Mouse (Mus musculus): Measurements from ENCODE around the gene Pogk.

Pogk gene

GRCm38 (mm10) chr1:166409701-166410220 lies at the start of gene Pogk:
TSS of gene Pogk (minus strand) at chr1:166409863.
- DNase-seq (ENCODE audit: low read depth), result peak; percentile 93

- no peak for DNase-seq (ENCODE audit: low read depth)
These were observed 32.3 kb upstream of the Pogk start for GRCm38 (mm10) chr1:166441992-166442391.

- DNase-seq (ENCODE audit: low read depth), result no peak
These were observed 29.8 kb upstream of the Pogk start for GRCm38 (mm10) chr1:166439426-166439825.

- DNase-seq (ENCODE audit: low read depth), result no peak
These were observed 20.3 kb upstream of the Pogk start for GRCm38 (mm10) chr1:166429809-166430431.

- peak; percentile 50 for DNase-seq (ENCODE audit: low read depth)
These were observed 19.4 kb upstream of the Pogk start for GRCm38 (mm10) chr1:166429053-166429452.

GRCm38 (mm10) chr1:166412266-166412665 lies 2.6 kb upstream of the Pogk start:
- DNase-seq (ENCODE audit: low read depth), result no peak

GRCm38 (mm10) chr1:166411541-166411940 lies 1.9 kb upstream of the Pogk start:
- DNase-seq (ENCODE audit: low read depth), result no peak

GRCm38 (mm10) chr1:166409177-166409700 lies 424 bp downstream of the Pogk start:
- peak; percentile 62 for DNase-seq (ENCODE audit: low read depth)

- no peak for DNase-seq (ENCODE audit: low read depth)
These were observed 5.8 kb downstream of the Pogk start for GRCm38 (mm10) chr1:166403846-166404245.

- no peak for DNase-seq (ENCODE audit: low read depth)
These were observed 7.7 kb downstream of the Pogk start for GRCm38 (mm10) chr1:166402003-166402402.

- no peak for DNase-seq (ENCODE audit: low read depth)
These were observed 8.2 kb downstream of the Pogk start for GRCm38 (mm10) chr1:166401455-166401854.

GRCm38 (mm10) chr1:166396381-166396780 lies 13.3 kb downstream of the Pogk start:
- DNase-seq (ENCODE audit: low read depth), result no peak

GRCm38 (mm10) chr1:166395661-166396060 lies 14.0 kb downstream of the Pogk start:
- no peak for DNase-seq (ENCODE audit: low read depth)

GRCm38 (mm10) chr1:166394770-166395169 lies 14.9 kb downstream of the Pogk start:
- no peak for DNase-seq (ENCODE audit: low read depth)

- no peak for DNase-seq (ENCODE audit: low read depth)
These were observed 18.0 kb downstream of the Pogk start for GRCm38 (mm10) chr1:166391671-166392070.

GRCm38 (mm10) chr1:166389406-166390125 lies 20.1 kb downstream of the Pogk start:
- DNase-seq (ENCODE audit: low read depth), result no peak

GRCm38 (mm10) chr1:166388511-166388910 lies 21.2 kb downstream of the Pogk start:
- no peak for DNase-seq (ENCODE audit: low read depth)

- no peak for DNase-seq (ENCODE audit: low read depth)
These were observed 24.2 kb downstream of the Pogk start for GRCm38 (mm10) chr1:166385431-166385830.

- no peak for DNase-seq (ENCODE audit: low read depth)
These were observed 25.0 kb downstream of the Pogk start for GRCm38 (mm10) chr1:166384614-166385013.

- no peak for DNase-seq (ENCODE audit: low read depth)
These were observed 27.0 kb downstream of the Pogk start for GRCm38 (mm10) chr1:166382626-166383025.

- no peak for DNase-seq (ENCODE audit: low read depth)
These were observed 27.8 kb downstream of the Pogk start for GRCm38 (mm10) chr1:166381821-166382220.

- DNase-seq (ENCODE audit: low read depth), result no peak
These were observed 28.3 kb downstream of the Pogk start for GRCm38 (mm10) chr1:166381336-166381735.

GRCm38 (mm10) chr1:166379630-166380231 lies 29.9 kb downstream of the Pogk start:
- DNase-seq (ENCODE audit: low read depth), result peak; percentile 84
